Mouse (Mus musculus) kidney, adult 2 months (tissue): ENCODE measurements at regions not wholly inside any gene's neighbourhood (a gene's known extent, or its start where the extent isn't known, plus 50 kb on each side); places are given as distances from the start of the nearest gene placed in this dataset.

Experiments used
- CTCF ChIP-seq: fragments of 200-500 bp; conservative IDR thresholded peaks from 2 replicates; pipeline ENCODE4 v1.5.1; 2011; ENCODE audit warnings: low read depth, mild to moderate bottlenecking, control low read depth, low read length, moderate library complexity, mixed read lengths; ENCODE audit not compliant: insufficient read depth, insufficient read length
- POLR2A ChIP-seq: fragments of 200-500 bp; IDR thresholded peaks from one replicate; pipeline ENCODE4 v1.6.1; 2011; ENCODE audit warnings: low read depth, low read length, control low read depth

GRCm38 (mm10) chr2:133768546-133768945 lies 216.6 kb downstream of the Bmp2 start:
- TF ChIP-seq CTCF = no peak
- no peak for TF ChIP-seq POLR2A
